Mouse (Mus musculus) heart, postnatal 0 days (tissue): ENCODE results near the gene Cldn34b3. TPM values are rescaled to one million over a fixed set of nuclear protein-coding genes. Genes with fewer than 3 reads are reported as not detected.
"Not testable (repeated sequence)": the region's sequence is repeated elsewhere in the genome, so short reads cannot be mapped to it uniquely, and the experiment has no call there.

ENCODE experiments used
- ATAC-seq: fragments of 200-750 bp; cut with Nextera tagmentation; 2 replicates; pipeline ENCODE4 v1.8.0; 2017; ENCODE audit warnings: low read depth, moderate number of reproducible peaks, moderate library complexity; ENCODE audit not compliant: insufficient read depth
- DNase-seq: peaks from one replicate; pipeline ENCODE4 v3.0.0-alpha.2; 2016; ENCODE audit warnings: low spot score
- H3K27ac ChIP-seq: fragments of 300-500 bp; sonication (generic); 2 replicates; pipeline ENCODE4 v1.5.1; 2014; ENCODE audit warnings: low read depth, mild to moderate bottlenecking
- H3K27me3 ChIP-seq: fragments of 300-500 bp; sonication (generic); 2 replicates; pipeline ENCODE4 v1.6.1; 2014; ENCODE audit warnings: low read length, mixed read lengths; ENCODE audit not compliant: control insufficient read depth, insufficient read depth
- H3K36me3 ChIP-seq: fragments of 300-500 bp; sonication (generic); replicated peaks from 2 replicates; pipeline ENCODE4 v1.6.1; 2014; ENCODE audit warnings: low read length, mixed read lengths; ENCODE audit not compliant: control insufficient read depth, insufficient read depth
- H3K4me1 ChIP-seq: fragments of 300-500 bp; sonication (generic); 2 replicates; pipeline ENCODE4 v1.6.1; 2014; ENCODE audit warnings: antibody characterized with exemption; ENCODE audit not compliant: control insufficient read depth, insufficient read depth
- H3K4me2 ChIP-seq: fragments of 300-500 bp; sonication (generic); 2 replicates; pipeline ENCODE4 v1.6.1; 2014; ENCODE audit warnings: low read depth, mild to moderate bottlenecking, low read length, moderate library complexity
- H3K4me3 ChIP-seq: fragments of 300-500 bp; sonication (generic); 2 replicates; pipeline ENCODE4 v1.5.1; 2014; ENCODE audit warnings: low read depth, low read length
- H3K9ac ChIP-seq: fragments of 300-500 bp; sonication (generic); replicated peaks from 2 replicates; pipeline ENCODE4 v1.6.1; 2014; ENCODE audit warnings: low read depth, low read length, mixed read lengths
- H3K9me3 ChIP-seq: fragments of 300-500 bp; sonication (generic); replicated peaks from 2 replicates; pipeline ENCODE4 v1.6.1; 2016; ENCODE audit warnings: low read length; ENCODE audit not compliant: control insufficient read depth
- WGBS: fragments of 180-500 bp; shearing (Covaris S2); extraction: QIAGEN DNeasy Blood & Tissue Kit; methylation state at CpG from one replicate; pipeline ENCODE4 v1.1.7; 2014; 5-methylcytosine and 5-hydroxymethylcytosine counted together
- polyA plus RNA-seq: library from polyadenylated mRNA; unstranded; fragments of >200 nt; fragmentation: Nextera tagmentation; extraction: Ambion mirVana; gene quantifications from 2 replicates; pipeline ENCODE4 v1.2.1, GENCODE M21; 2015
- total RNA-seq: library from RNA; depleted of rRNA; stranded (reverse); fragments of >200 nt; gene quantifications from 2 replicates; pipeline ENCODE4 v1.2.3, GENCODE M21; 2014; ENCODE audit warnings: low replicate concordance; rRNA removed

Cldn34b3 gene
- total RNA-seq (not detected in 2 replicates), polyA plus RNA-seq (not detected in 2 replicates)

DNA sequence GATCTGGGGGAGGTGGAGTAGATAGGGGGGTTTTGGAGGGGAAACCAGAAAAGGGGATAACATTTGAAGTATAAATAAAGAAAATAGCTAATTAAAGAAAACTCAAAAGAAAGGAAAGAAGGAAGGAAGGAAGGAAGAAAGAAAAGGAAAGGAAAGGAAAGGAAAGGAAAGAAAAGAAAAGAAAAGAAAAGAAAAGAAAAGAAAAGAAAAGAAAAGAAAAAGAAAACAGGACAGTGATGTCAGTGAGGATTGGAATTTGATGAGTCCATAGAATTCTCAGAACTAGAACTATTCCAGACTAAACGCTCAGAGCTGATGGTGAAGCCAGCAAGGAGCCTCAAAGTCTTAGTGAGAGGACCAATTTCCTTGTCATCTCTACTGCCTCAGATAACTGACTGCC, at the start of gene Cldn34b3:
Gene Cldn34b3, plus strand, starts transcription at position 301 of the 400 bp plus-strand sequence.
- ATAC-seq, H3K4me3 ChIP-seq, DNase-seq, H3K36me3 ChIP-seq, H3K27me3 ChIP-seq, H3K9ac ChIP-seq, H3K27ac ChIP-seq, H3K4me1 ChIP-seq, H3K9me3 ChIP-seq, H3K4me2 ChIP-seq: not testable (repeated sequence)
- 63% methylated on average over 1 of the region's 1 CpGs for WGBS

Other genes with a start within 250 kb of the Cldn34b3 start
- not detected in 2 replicates for gene Cldn34b4, start 129.0 kb downstream of the Cldn34b3 start, total RNA-seq
- not detected in 2 replicates for gene Cldn34b4, start 129.0 kb downstream of the Cldn34b3 start, polyA plus RNA-seq